Mouse (Mus musculus) activated CD4-positive, CD25-positive, alpha-beta regulatory T cell, adult 4 months (primary cell): Measurements from ENCODE around the gene Tst. TPM values are rescaled to one million over a fixed set of nuclear protein-coding genes. Genes with fewer than 3 reads are reported as not detected.

Experiments
- ATAC-seq: one replicate; pipeline ENCODE4 v1.8.0; 2017
- polyA plus RNA-seq, 2 experiments: library from polyadenylated mRNA; unstranded; fragments of 100-300 nt; shearing (Covaris generic); gene quantifications; one replicate each; pipeline ENCODE4 v1.2.1; 2017

Gene Tst
- polyA plus RNA-seq, 2 experiments from 2014 or later, result 4.0 to 4.6 TPM

- no peak for ATAC-seq
These were observed 21.2 kb downstream of the Tst start for GRCm38 (mm10) chr15:78384220-78385116.

DNA sequence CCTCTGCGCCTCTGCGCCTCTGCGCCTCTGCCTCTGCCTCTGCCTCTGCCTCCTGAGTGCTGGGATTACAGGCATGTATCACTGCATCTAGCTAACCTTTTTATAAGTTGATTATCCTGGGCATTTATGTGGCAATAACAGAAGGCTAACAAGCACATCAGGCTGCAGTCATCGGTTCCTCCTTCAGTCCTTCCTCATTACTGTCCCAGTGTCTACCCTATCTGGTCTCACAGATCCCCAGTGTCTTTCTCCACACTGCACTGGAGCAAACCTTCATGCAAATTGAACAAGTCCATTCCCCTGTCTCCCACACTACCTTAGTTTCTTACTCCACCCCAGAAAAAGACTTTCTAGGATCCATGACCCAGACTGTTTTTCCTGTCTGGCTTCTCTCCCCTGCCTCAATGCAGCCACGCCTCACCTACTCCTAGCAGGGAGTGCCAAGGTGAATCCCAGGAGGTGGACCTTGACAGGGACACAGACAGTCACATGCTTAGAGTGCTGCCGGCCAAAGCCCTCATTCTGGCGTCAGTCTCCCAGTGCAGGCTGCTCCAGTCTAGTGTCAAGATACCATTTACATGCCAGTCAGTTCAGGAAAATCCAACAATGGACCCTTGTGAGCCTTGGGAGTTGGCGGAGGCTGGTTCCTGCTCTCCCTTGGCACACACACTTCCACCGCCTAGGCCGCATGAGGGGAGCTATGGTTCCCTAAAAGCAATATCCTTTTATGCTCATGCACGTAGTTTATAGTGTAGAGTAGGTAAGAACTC lies 22.1 kb downstream of the Tst start:
- no peak for ATAC-seq

GRCm38 (mm10) chr15:78382115-78382514 lies 23.6 kb downstream of the Tst start:
- ATAC-seq, result no peak

GRCm38 (mm10) chr15:78380741-78381140 lies 25.0 kb downstream of the Tst start:
- ATAC-seq, result no peak

- ATAC-seq, result no peak
These were observed 25.5 kb downstream of the Tst start for GRCm38 (mm10) chr15:78380208-78380607.

DNA sequence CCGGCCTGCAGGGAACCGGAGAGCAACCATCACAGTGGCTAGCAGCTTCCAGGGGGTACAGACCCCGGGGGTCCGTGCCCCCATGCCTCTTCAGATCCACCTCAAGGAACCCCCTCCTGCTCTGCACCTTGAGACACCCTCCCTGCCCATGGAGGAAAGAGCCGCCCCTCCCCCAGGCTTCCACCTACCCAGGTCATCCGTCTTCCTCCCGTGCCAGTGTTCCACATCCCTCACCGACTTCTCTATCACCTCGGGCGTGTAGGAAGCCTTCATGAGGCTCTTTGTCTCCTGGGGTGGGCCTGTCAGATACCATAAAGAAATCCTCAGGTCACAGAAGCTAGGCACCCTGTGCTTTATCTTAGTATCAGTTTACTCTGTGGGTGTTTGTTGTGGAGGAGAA lies 27.2 kb downstream of the Tst start:
- ATAC-seq, result no peak

DNA sequence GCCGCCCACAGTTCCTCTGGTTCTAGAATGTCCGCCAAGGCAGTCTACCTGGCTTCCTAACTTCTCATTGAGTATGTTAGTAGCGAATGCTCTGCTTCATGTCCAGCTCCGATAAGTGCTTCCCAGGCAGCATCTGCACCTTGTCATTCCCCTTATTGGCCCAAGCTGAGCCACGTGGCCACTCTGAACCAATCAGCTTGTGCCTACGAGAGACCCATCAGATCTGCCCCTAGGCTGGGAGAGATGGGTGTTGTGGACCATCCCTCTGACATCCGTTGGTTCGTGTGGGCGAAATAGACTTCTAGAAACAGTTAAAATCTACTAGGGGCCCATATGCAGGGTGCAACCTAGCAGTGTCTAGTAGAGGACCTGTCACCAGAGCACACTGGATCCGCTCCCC lies 27.8 kb downstream of the Tst start:
- no peak for ATAC-seq

GRCm38 (mm10) chr15:78374204-78374603 lies 31.5 kb downstream of the Tst start:
- ATAC-seq, result no peak

DNA sequence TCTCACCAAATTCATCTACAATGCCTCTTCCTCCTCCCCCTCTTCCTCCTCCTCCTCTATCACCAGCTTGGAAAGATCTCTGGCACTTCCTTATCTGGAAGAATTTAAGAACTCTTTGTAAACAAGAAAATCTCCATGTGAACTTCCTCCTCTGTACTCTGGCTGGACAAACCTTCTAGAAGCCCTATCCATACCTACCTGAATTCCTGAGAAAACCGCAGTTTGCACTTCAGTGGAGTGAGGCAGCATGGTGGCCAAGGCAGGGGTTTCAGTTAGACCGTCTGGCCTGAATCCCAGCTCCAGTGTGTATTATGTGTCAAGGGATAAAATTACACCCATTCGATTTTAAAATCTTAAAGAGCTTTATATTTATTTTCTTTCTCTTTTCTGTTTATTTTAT lies 32.9 kb downstream of the Tst start:
- no peak for ATAC-seq

GRCm38 (mm10) chr15:78369641-78370040 lies 36.1 kb downstream of the Tst start:
- no peak for ATAC-seq

- no peak for ATAC-seq
These were observed 36.8 kb downstream of the Tst start for GRCm38 (mm10) chr15:78368926-78369346.

DNA sequence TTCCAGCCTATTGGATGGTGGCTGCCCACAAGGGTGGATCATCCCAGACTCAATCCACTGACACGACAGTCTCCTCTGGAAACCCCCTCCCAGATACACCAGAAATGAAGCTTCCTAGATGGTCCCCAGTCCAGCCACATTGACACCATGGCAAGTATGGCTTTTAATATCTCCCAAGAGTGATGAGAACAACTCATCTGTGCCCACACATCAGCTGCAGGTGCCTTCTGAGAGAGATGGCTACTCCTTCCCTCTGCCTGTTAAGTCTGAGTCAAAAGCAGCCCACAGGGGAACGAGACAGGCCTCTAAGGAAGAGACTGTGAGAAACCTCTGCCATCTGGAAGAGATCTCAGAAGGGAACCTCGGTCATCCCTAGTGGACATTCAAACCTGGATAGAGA lies 37.9 kb downstream of the Tst start:
- ATAC-seq, result no peak

DNA sequence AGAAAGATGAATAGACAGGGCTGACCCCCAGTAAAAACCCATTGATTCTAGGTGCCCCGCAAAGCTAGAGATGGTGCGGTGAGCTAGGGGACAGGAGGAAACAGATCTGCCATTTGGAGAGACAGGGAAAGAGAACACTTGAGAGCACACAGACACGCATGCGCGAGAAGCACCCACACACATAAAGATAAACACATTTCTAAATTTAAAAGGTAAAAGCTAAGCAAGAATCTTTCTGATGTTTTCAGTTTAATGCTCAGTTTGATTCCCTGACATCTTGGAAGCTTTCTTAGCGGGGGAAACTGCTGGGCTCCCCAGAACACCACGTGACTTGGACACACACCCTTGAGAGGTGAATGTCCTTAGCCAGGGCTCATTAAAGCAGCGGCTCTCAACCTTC lies 38.8 kb downstream of the Tst start:
- ATAC-seq, result no peak

DNA sequence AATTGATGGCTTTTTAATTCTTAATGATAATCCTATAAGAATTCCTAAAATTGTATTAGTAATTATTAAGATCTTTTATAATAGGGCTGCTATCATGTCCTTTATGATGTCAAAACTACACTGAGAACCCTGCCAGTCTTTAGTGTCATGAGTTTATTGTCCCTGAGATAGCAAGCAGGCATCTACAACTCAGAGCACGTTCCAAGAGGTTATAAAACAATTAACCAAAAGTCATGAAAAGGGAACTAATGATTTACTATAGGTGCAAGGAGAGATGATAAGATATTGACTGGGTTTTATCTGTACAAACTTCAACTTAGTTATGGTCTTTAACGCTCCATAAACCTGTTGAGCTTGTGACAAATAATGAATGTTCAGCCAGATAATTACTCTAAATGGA lies 39.8 kb downstream of the Tst start:
- ATAC-seq, result no peak

GRCm38 (mm10) chr15:78355548-78355947 lies 50.2 kb downstream of the Tst start:
- ATAC-seq, result no peak

DNA sequence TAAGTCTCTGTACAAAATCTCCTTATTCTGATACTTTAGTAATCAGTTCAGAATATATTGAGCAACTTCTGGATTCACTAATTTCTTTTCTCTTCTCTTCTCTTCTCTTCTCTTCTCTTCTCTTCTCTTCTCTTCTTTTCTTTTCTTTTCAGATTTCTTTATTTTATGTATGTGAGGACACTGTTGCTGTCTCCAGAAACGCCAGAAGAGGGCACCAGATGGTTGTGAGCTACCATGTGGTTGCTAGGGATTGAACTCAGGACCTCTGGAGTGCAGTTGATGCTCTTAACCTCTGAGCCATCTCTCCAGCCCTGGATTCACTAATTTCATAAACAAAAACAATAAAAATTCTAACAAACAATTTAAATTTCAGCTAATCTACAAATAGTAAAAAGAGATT lies 50.7 kb downstream of the Tst start:
- ATAC-seq, result no peak

GRCm38 (mm10) chr15:78351586-78352165 lies 54.0 kb downstream of the Tst start:
- ATAC-seq, result no peak

Other genes starting within 250 kb of the Tst start
- 10 to 100 TPM; 58.3 to 71.2 TPM for gene Ift27, start 231.8 kb downstream of the Tst start, polyA plus RNA-seq
- gene Pvalb, start 199.5 kb downstream of the Tst start, polyA plus RNA-seq, result not detected
- 100 to 1,000 TPM; 178 to 188 TPM for gene Ncf4, start 161.1 kb downstream of the Tst start, polyA plus RNA-seq
- gene Csf2rb2, start 100.2 kb downstream of the Tst start, polyA plus RNA-seq, result not detected
- under 1 TPM; 0.09 to 0.31 TPM for gene Csf2rb, start 80.2 kb downstream of the Tst start, polyA plus RNA-seq
- gene Tex33, start 10.0 kb downstream of the Tst start, polyA plus RNA-seq, result not detected
- gene Mpst, start 509 bp upstream of the Tst start, polyA plus RNA-seq, result 1 to 10 TPM; 1.8 to 6.5 TPM
- 1 to 10 TPM; 9.0 to 9.7 TPM for gene Kctd17, start 22.7 kb upstream of the Tst start, polyA plus RNA-seq
- gene Tmprss6, start 62.7 kb upstream of the Tst start, polyA plus RNA-seq, result not detected
- 100 to 1,000 TPM; 489 to 584 TPM for gene Il2rb, start 89.4 kb upstream of the Tst start, polyA plus RNA-seq
- 10 to 100 TPM; 15.5 to 15.9 TPM for gene C1qtnf6, start 125.5 kb upstream of the Tst start, polyA plus RNA-seq
- not detected for gene Sstr3, start 138.8 kb upstream of the Tst start, polyA plus RNA-seq
- 1,000 to 10,000 TPM; 3,019 to 4,069 TPM for gene Rac2, start 166.9 kb upstream of the Tst start, polyA plus RNA-seq
- 100 to 1,000 TPM; 197 to 261 TPM for gene Cyth4, start 191.1 kb upstream of the Tst start, polyA plus RNA-seq